Mouse (Mus musculus) olfactory bulb, adult 2 months (tissue): ENCODE data around the gene Uts2b. TPM values are rescaled to one million over a fixed set of nuclear protein-coding genes. Genes with fewer than 3 reads are reported as not detected.

Experiments used
- H3K27ac ChIP-seq: fragments of 200-500 bp; 2 replicates; pipeline ENCODE4 v1.5.1; 2012; ENCODE audit warnings: low read depth, low read length; ENCODE audit not compliant: insufficient read depth
- H3K4me1 ChIP-seq: fragments of 200-500 bp; 2 replicates; pipeline ENCODE4 v1.6.1; 2012; ENCODE audit warnings: low read length; ENCODE audit not compliant: control insufficient read depth, insufficient read depth
- H3K4me3 ChIP-seq: fragments of 200-500 bp; 2 replicates; pipeline ENCODE4 v1.5.1; 2012; ENCODE audit warnings: mild to moderate bottlenecking, low read depth, low read length, moderate library complexity; ENCODE audit not compliant: insufficient read depth
- CTCF ChIP-seq: fragments of 200-500 bp; IDR thresholded peaks from 2 replicates; pipeline ENCODE4 v1.5.1; 2012; ENCODE audit warnings: low read depth, mild to moderate bottlenecking, low read length, moderate library complexity; ENCODE audit not compliant: insufficient read depth
- POLR2A ChIP-seq: fragments of 200-500 bp; IDR thresholded peaks from 2 replicates; pipeline ENCODE4 v1.6.1; 2012; ENCODE audit warnings: mild to moderate bottlenecking, low read depth, low read length, moderate library complexity; ENCODE audit not compliant: insufficient read depth
- WGBS: fragments of 180-500 bp; shearing (Covaris S2); methylation state at CpG from one replicate; pipeline ENCODE4 v1.1.7; 2018; 5-methylcytosine and 5-hydroxymethylcytosine counted together
- polyA plus RNA-seq: library from polyadenylated mRNA; stranded (reverse); fragments of >200 nt; gene quantifications from 2 replicates; pipeline ENCODE4 v1.2.4, GENCODE M21; 2012; ENCODE audit warnings: low replicate concordance; ENCODE audit not compliant: missing spikeins, insufficient read depth, insufficient read length

Gene Uts2b
- polyA plus RNA-seq, 1 experiment = not detected

- TF ChIP-seq CTCF = no peak
- TF ChIP-seq POLR2A = no peak
- Histone ChIP-seq H3K27ac (no peak overlapping the region; the same call in 1 of the 2 replicates), H3K4me1 (0 out of 2 replicates have a peak, but pooled peaks cover 2% of the 10 kb centered on the region), H3K4me3 (no peak overlapping the region)
- 43% methylated on average over 1 of the region's 1 CpGs for WGBS
Observed at GRCm38 (mm10) chr16:27385649-27386048, 15.6 kb upstream of the Uts2b start.

GRCm38 (mm10) chr16:27384893-27385603 lies 15.0 kb upstream of the Uts2b start:
- Histone ChIP-seq H3K27ac (no peak overlapping the region; the same call in 1 of the 2 replicates), H3K4me1 (no peaks in the 10 kb centered on the region), H3K4me3 (no peak overlapping the region)
- no peak for TF ChIP-seq POLR2A
- TF ChIP-seq CTCF = no peak
- WGBS = 45% methylated on average over 4 of the region's 4 CpGs

- WGBS = 90% methylated on average over 4 of the region's 4 CpGs
- no peak for TF ChIP-seq CTCF
- no peak for TF ChIP-seq POLR2A
- Histone ChIP-seq H3K4me1 (no peaks in the 10 kb centered on the region), H3K4me3 (no peak overlapping the region), H3K27ac (no peak overlapping the region)
Observed at GRCm38 (mm10) chr16:27382217-27382616, 12.2 kb upstream of the Uts2b start.

- no peak for TF ChIP-seq CTCF
- TF ChIP-seq POLR2A = no peak
- H3K4me1 ChIP-seq = no peaks in the 10 kb centered on the region
Observed at GRCm38 (mm10) chr16:27376556-27376955, 6.5 kb upstream of the Uts2b start.

GRCm38 (mm10) chr16:27375318-27375717 lies 5.3 kb upstream of the Uts2b start:
- no peaks in the 10 kb centered on the region for H3K4me1 ChIP-seq
- H3K27ac ChIP-seq = no peak overlapping the region
- 85% methylated on average over 2 of the region's 2 CpGs for WGBS
- no peak overlapping the region for H3K4me3 ChIP-seq
- TF ChIP-seq POLR2A (no peak), CTCF (no peak)

More at GRCm38 (mm10) chr16:27376556-27376955, 6.5 kb upstream of the Uts2b start:
- Histone ChIP-seq H3K4me3 (no peak overlapping the region), H3K27ac (no peak overlapping the region)

- Histone ChIP-seq H3K4me3 (no peak overlapping the region), H3K27ac (no peak overlapping the region), H3K4me1 (no peaks in the 10 kb centered on the region)
- WGBS = 83% methylated on average over 3 of the region's 3 CpGs
- TF ChIP-seq CTCF = no peak
- TF ChIP-seq POLR2A = no peak
Observed at GRCm38 (mm10) chr16:27374139-27374538, 4.1 kb upstream of the Uts2b start.

GRCm38 (mm10) chr16:27370700-27371099 lies 661 bp upstream of the Uts2b start:
- no peak overlapping the region for H3K4me3 ChIP-seq
- TF ChIP-seq CTCF = no peak
- H3K4me1 ChIP-seq = no peaks in the 10 kb centered on the region
- WGBS = 64% methylated on average over 2 of the region's 2 CpGs
- H3K27ac ChIP-seq = no peak overlapping the region

GRCm38 (mm10) chr16:27360059-27360458 lies 10.0 kb downstream of the Uts2b start:
- Histone ChIP-seq H3K27ac (no peak overlapping the region), H3K4me3 (no peak overlapping the region), H3K4me1 (no peaks in the 10 kb centered on the region)
- TF ChIP-seq POLR2A (no peak), CTCF (no peak)
- 98% methylated on average over 1 of the region's 1 CpGs for WGBS

GRCm38 (mm10) chr16:27354464-27354863 lies 15.6 kb downstream of the Uts2b start:
- WGBS = 70% methylated on average over 2 of the region's 2 CpGs
- TF ChIP-seq CTCF (no peak), POLR2A (no peak)
- no peak overlapping the region for H3K4me3 ChIP-seq
- no peak overlapping the region for H3K27ac ChIP-seq
- no peaks in the 10 kb centered on the region for H3K4me1 ChIP-seq
